Mouse (Mus musculus): Measurements from ENCODE around the gene Ccer2.

GRCm38 (mm10) chr7:28781261-28781663, 25.3 kb downstream of the Ccer2 start:
- TF ChIP-seq CTCF (IDR thresholded peaks at IDR 0.05; ENCODE audit: low read depth, low read length) = no peak
- TF ChIP-seq POLR2A (IDR thresholded peaks at IDR 0.05; ENCODE audit: insufficient read depth, low read length) = no peak
